In genomic region chr7:79255752-79256151, GRCm38 (mm10) we compare ENCODE assay signal across 15 mouse cellular contexts. TPM values are rescaled to one million over a fixed set of nuclear protein-coding genes. Genes with fewer than 3 reads are reported as not detected.
DNase-seq lines count a peak whose midpoint lies in the region; TF ChIP-seq lines count a peak whose summit lies in the region.
"Had no signal": no experiment of that assay in that cellular context is flagged by ENCODE, and none has a peak within 500 bp of the region (broad histone marks: within the 10 kb centered on the region; RNA-seq: fewer than 3 reads in every experiment).

No protein-coding gene starts in this region.

- no peak overlapping the region for H3K9ac ChIP-seq in CH12.LX (ENCODE audit: insufficient read depth, low read depth)
- H3K9ac ChIP-seq: embryonic facial prominence, embryonic 13.5 days; heart, embryonic 15.5 days; lung, embryonic 15.5 days had no signal

- no peak overlapping the region for H3K4me2 ChIP-seq in CH12.LX (ENCODE audit: insufficient read depth, low read depth, poor library complexity, severe bottlenecking)
- H3K4me2 ChIP-seq: embryonic facial prominence, embryonic 13.5 days; heart, embryonic 15.5 days; lung, embryonic 15.5 days had no signal

- H3K9me3 ChIP-seq in CH12.LX (replicated peaks; ENCODE audit: low read length), result no peaks in the 10 kb centered on the region
- H3K9me3 ChIP-seq: embryonic facial prominence, embryonic 13.5 days; heart, embryonic 15.5 days; limb, embryonic 10.5 days; lung, embryonic 15.5 days had no signal

- TF ChIP-seq POLR2A in CH12.LX (IDR thresholded peaks at IDR 0.05; ENCODE audit: low read depth, low read length), result no peak
- TF ChIP-seq POLR2A in cortical plate, adult 2 months (IDR thresholded peaks at IDR 0.05; ENCODE audit: extremely low read depth, insufficient read depth, low read length), result no peak

- dilution Hi-C loops in CH12.LX (cut with MboI; ENCODE audit: extremely low pct_ligation_motif_present, extremely low pct_unique_long_range_greater_than_20kb, low sequenced_read_pairs), result no loop called here

- in situ Hi-C loops in CH12.LX (cut with MboI; ENCODE audit: low pct_ligation_motif_present, low pct_unique_long_range_greater_than_20kb, low sequenced_read_pairs), result loop anchor here (25.0 kb wide), 1 partner anchor 207 kb away; the partner anchor contains the start of gene Polg

- H3K4me1 ChIP-seq in CH12.LX (ENCODE audit: control insufficient read depth in 1 of 2, insufficient read depth in 2 of 2), result no peaks in the 10 kb centered on the region
- H3K4me1 ChIP-seq in cortical plate, adult 2 months (ENCODE audit: control insufficient read depth, insufficient read depth, low read length), result no peaks in the 10 kb centered on the region; the same call in none of the 2 replicates
- H3K4me1 ChIP-seq: embryonic facial prominence, embryonic 13.5 days; heart, embryonic 15.5 days; limb, embryonic 10.5 days; lung, embryonic 15.5 days had no signal

- no peak overlapping the region for H3K27ac ChIP-seq in left cerebral cortex, adult 2 months
- H3K27ac ChIP-seq in CH12.LX (ENCODE audit: insufficient read depth, low read depth), result no peak overlapping the region
- no peak overlapping the region for H3K27ac ChIP-seq in cortical plate, adult 2 months (ENCODE audit: insufficient read depth, low read length)
- H3K27ac ChIP-seq: embryonic facial prominence, embryonic 13.5 days; heart, embryonic 15.5 days; limb, embryonic 10.5 days; lung, embryonic 15.5 days had no signal

- H3K36me3 ChIP-seq in CH12.LX (replicated peaks in 1 of 2; ENCODE audit: control insufficient read depth in 1 of 2, insufficient read depth in 1 of 2, low read length in 1 of 2), result no peaks in the 10 kb centered on the region
- H3K36me3 ChIP-seq: embryonic facial prominence, embryonic 13.5 days; heart, embryonic 15.5 days; limb, embryonic 10.5 days; lung, embryonic 15.5 days had no signal

- no peaks in the 10 kb centered on the region for H3K79me2 ChIP-seq in CH12.LX (replicated peaks; ENCODE audit: control insufficient read depth, extremely low read depth, insufficient read depth, poor library complexity, severe bottlenecking)

- peak; percentile 18 for TF ChIP-seq CTCF in left cerebral cortex, adult 2 months (IDR thresholded peaks at IDR 0.05)
- peak in 1 of 2 experiments; percentile 29; a peak in 2 of 4 replicates for TF ChIP-seq CTCF in CH12.LX (conservative IDR thresholded peaks at IDR 0.05 in 1 of 2, IDR thresholded peaks at IDR 0.05 in 1 of 2; ENCODE audit: low read depth in 2 of 2, low read length in 2 of 2)
- TF ChIP-seq CTCF in cortical plate, adult 2 months (IDR thresholded peaks at IDR 0.05; ENCODE audit: extremely low read depth, insufficient read depth, low read length), result 0 out of 2 replicates have a peak, but pooled peaks have one; percentile 24

- TF ChIP-seq EP300 in CH12.LX (IDR thresholded peaks at IDR 0.05; ENCODE audit: low read length), result no peak

- no peak overlapping the region for H3K4me3 ChIP-seq in left cerebral cortex, adult 2 months
- H3K4me3 ChIP-seq in CH12.LX (replicated peaks in 1 of 3; ENCODE audit: low read depth in 2 of 3, low read length in 2 of 3, poor library complexity in 1 of 3), result no peak overlapping the region
- no peak overlapping the region for H3K4me3 ChIP-seq in cortical plate, adult 2 months (ENCODE audit: insufficient read depth, low read length)
- H3K4me3 ChIP-seq: embryonic facial prominence, embryonic 13.5 days; heart, embryonic 15.5 days; limb, embryonic 10.5 days; lung, embryonic 15.5 days had no signal

- TF ChIP-seq RAD21 in CH12.LX (IDR thresholded peaks at IDR 0.05; ENCODE audit: low read depth, low read length), result no peak; the same call in 1 of the 2 replicates

- intact Hi-C loops in left cerebral cortex, adult 2 months (cut with DNase I), result no loop called here
- intact Hi-C loops in left cerebral cortex, postnatal 14 days (cut with DNase I), result no loop called here

- H3K27me3 ChIP-seq in CH12.LX (replicated peaks), result no peaks in the 10 kb centered on the region
- H3K27me3 ChIP-seq: embryonic facial prominence, embryonic 13.5 days; heart, embryonic 15.5 days; lung, embryonic 15.5 days had no signal

- no peak for DNase-seq in left cerebral cortex, adult 2 months (ENCODE audit: extremely low spot score in 1 of 2, low spot score in 2 of 2)
- DNase-seq in left cerebral cortex, postnatal 14 days (ENCODE audit: low spot score in 2 of 2), result no peak
- DNase-seq in CH12.LX (ENCODE audit: extremely low read depth) (no peak), ES-CJ7 (ENCODE audit: low read depth, low spot score) (peak; percentile 71)
- DNase-seq in embryo, embryonic 11 days, result no peak
- no peak for DNase-seq in urinary bladder, postnatal 10 days (ENCODE audit: low spot score)
- DNase-seq: adrenal gland, postnatal 36 days; cerebellum, postnatal 25 days; kidney, postnatal 4 days; thymus, postnatal 14 days had no signal

TF ChIP-seq in CH12.LX, 34 proteins besides CTCF, POLR2A, EP300 and RAD21:
- no peak for TF ChIP-seq ELF1 (IDR thresholded peaks at IDR 0.05; ENCODE audit: low read depth, low read length)
- TF ChIP-seq SMC3 (IDR thresholded peaks at IDR 0.05; ENCODE audit: low read depth, low read length), result 0 out of 2 replicates have a peak, but pooled peaks have one; percentile 5

RNA-seq across cellular contexts. Expression of gene Abhd2, which starts 17.2 kb away (rescaled TPM):
- 100 to 1,000 TPM; 103 to 116 TPM for total RNA-seq in left cerebral cortex, adult 2 months (2021)
- 100 to 1,000 TPM; 125 to 135 TPM for total RNA-seq in left cerebral cortex, postnatal 14 days (2021)
- total RNA-seq in CH12.LX (2012; rRNA removed), result 9.9 and 10.3 TPM in 2 replicates
- 5.5 and 6.0 TPM in 2 replicates for total RNA-seq in CH12.LX (2014; rRNA removed)
- 12.9 and 15.4 TPM in 2 replicates for polyA plus RNA-seq in CH12.LX (2012; ENCODE audit: insufficient read length, low read depth)
- 43.1 and 43.5 TPM in 2 replicates for polyA plus RNA-seq in cortical plate, adult 2 months (2012; rRNA removed)

Comparison
In these comparisons a context has a peak if more than half of its experiments do, and no peak if none do; other contexts are left out.
1. RNA of gene Abhd2, which starts 17.2 kb away (total RNA-seq): 125 to 135 TPM in left cerebral cortex, postnatal 14 days and 103 to 116 TPM in left cerebral cortex, adult 2 months; 5.5 to 10.3 TPM in CH12.LX; every median in the first group is over 4 times any median in the second.